Mouse (Mus musculus): ENCODE results near the gene Ccl22. TPM values are rescaled to one million over a fixed set of nuclear protein-coding genes. Genes with fewer than 3 reads are reported as not detected.

Gene Ccl22
- total RNA-seq, 4 experiments from 2014 or later: not detected

GRCm38 (mm10) chr8:94734735-94735350, 10.5 kb upstream of the Ccl22 start:
- DNase-seq (ENCODE audit: low spot score in 2 of 2): no peak

DNA sequence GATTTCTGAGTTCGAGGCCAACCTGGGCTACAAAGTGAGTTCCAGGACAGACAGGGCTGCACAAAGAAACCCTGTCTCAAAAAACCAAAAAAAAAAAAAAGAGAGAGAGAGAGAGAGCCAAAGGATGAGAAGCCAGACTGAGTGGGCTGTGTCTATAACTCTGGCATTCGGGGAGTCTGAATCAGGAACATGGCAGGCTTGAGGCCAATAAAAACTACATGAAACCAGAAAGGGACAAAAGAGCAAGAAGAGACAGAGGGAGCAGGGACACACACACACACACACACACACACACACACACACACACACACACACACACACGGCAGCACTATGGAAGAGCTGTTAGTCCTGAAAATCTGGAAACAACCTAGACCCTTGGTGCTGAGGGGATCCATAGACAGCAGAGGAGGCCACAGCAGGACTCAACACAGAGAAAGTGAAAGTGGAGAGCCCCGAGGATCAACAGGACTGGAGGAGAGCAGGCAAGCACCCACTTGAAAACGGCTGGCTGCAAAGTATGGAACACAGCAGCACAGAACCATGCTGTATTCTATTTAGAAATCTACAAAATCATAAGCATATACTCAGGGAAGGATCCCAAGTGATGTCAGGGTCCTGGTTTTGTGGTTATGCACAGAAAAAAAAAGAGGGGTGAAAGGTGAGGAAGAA, 9.8 kb upstream of the Ccl22 start:
- DNase-seq (ENCODE audit: low spot score in 2 of 2): no peak

DNA sequence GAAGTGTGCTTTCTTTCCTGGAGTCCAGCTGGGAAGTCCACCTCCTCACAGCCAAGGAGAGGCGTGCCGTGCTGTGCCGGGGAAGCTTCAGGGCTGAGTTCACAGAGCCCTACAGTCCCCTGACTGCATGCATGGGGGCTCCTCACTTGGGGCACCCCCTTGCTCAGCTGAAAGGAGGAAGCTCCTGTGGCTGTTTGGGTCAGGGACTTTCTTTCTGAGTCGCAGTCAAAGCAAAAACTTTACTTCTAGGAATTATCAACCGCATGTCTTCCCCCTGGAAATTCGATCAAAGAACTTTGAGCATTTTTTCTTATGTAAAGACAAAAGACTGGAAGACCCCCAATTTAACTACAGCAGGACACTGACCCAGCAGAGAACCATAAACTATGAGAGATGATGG, 5.6 kb upstream of the Ccl22 start:
- DNase-seq (ENCODE audit: low spot score in 2 of 2): no peak

- DNase-seq (ENCODE audit: low spot score in 2 of 2): no peak
Measured at GRCm38 (mm10) chr8:94740591-94740990, 4.8 kb upstream of the Ccl22 start.

DNA sequence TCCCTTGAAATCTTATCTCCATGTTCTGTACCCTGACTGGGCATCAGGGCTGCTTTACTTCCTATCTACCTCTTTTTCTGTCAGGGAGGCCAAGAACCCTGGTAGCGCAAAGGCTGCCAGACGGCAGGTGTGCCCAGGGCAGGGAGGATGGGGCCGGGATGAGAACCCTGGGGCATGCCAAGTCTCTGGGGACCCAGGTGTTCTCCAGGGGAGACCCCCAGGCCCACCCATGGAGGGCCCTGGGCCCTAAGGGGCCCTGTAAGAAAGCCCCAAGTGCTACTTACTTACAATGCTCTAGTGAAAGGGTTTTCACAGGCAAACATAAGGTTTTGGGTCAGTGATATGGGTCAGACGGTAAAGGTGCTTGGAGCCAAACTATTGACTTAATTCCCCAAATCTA, 3.7 kb upstream of the Ccl22 start:
- no peak for DNase-seq (ENCODE audit: low spot score in 2 of 2)

DNA sequence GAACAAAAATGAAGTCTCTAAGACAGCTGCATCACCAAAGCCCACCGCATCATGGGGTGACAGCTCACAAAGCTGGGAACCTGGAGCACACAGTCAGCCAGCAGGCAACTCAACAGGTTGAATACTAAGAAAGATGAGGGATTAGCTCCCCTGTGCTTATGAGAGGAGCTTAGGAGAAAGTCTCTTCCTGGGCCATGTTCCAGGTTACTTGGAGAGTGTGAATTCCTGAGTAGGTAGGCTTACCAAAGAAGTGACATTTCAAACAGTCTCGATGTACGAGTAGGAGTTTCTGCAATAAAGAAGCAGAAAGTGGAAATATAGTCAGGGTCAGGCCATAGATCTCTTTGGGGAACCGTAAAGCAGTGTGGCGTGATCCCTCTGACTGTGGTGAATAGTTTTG, 906 bp upstream of the Ccl22 start:
- DNase-seq (ENCODE audit: low spot score in 2 of 2): no peak

- no peak for DNase-seq (ENCODE audit: low spot score in 2 of 2)
Measured at GRCm38 (mm10) chr8:94744972-94745371, 418 bp upstream of the Ccl22 start.

DNA sequence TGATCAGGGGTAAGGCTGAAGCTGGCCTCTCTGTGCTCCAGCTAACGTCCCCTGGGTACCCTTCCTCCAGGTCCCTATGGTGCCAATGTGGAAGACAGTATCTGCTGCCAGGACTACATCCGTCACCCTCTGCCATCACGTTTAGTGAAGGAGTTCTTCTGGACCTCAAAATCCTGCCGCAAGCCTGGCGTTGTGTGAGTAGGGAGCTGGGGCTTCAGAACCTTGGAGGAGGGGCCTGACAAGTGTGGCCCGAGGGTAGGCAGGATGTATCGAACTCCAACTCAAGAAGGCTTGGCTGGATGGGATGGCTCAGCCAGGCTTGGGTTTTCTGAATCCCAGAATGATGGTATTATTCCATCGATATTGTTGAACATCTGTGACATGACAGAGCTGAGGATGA, 1.4 kb downstream of the Ccl22 start:
- DNase-seq (ENCODE audit: low spot score in 2 of 2): no peak

GRCm38 (mm10) chr8:94748363-94748762, 3.0 kb downstream of the Ccl22 start:
- no peak for DNase-seq (ENCODE audit: low spot score in 2 of 2)

- DNase-seq (ENCODE audit: low spot score in 2 of 2): no peak
Measured at GRCm38 (mm10) chr8:94749942-94750341, 4.6 kb downstream of the Ccl22 start.

DNA sequence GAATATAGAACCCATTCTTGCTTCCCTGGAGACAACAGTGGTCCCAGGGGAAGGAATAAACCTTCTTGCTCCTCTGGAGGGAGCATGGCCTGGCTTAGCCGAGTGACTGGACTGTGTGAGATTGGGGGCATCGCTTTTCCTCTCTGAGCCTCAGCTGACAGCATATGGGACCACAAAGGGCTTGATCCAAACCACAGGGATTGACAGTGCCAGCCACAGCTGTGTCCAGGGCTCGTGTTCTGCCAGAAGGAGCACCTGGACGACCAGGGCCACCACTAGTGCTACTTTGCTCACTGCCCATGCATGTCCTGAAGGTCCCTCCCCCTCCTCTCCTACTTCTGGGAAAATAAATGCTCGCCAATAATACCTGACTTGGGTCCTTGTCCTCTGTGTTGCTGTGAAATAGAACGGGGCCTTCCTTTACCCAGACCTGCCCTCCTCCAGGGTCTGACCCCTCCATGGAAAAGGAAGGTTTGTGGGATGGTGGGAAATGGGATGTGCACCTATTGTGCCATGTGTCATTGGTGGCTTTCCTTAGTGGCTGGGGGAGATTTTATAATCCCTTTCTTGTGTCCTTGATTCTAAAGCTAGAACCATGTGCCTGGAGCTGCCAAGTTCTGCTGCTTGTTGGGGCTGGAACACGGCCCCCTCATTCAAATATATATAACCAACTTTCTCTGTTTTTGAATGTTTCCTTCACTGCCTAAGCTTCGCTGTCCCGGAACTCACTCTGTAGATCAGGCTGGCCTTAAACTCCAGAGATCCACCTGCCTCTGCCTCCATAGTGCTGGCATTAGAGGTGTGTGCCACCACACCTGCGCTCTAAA, 5.8 kb downstream of the Ccl22 start:
- no peak for DNase-seq (ENCODE audit: low spot score in 2 of 2)

DNA sequence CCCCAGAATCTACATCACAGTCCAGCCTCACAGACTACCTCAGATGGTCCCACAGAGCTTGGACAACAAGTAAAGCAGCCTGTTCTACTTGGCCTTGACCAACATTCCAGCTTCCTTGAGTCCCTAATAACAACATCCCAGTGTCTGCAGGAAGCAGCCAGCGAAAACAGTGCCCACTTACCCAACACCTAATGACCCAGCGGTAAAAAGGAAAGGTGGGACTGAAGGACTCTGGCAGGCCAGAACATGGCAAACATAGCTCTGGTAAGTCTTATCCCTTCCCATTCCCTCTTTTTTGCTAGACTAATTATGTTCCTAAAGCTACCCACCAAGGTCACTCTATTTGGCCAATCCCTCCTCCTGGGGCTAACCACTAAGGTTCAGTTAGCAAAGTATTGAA, 8.6 kb downstream of the Ccl22 start:
- DNase-seq (ENCODE audit: low spot score in 2 of 2): no peak

DNA sequence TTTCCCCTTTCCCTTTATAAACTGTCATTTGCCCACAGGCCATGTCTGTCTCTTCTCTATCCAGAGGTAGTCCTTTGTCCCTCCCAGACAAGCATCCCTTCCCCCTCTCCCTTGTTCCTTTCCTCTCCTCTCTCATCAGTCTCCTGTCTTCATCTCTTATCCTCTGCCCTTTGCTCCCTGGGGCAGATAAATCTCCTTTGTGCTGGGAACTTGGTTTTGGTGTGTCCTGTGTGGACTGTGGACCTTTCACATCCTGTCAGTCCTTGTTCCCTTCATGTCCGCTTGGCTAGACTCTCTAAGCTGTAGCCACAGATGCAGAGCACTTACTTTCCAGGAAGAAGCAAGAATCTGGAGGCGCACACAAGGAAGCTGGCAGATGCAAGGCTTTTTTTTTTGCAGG, 9.1 kb downstream of the Ccl22 start:
- no peak for DNase-seq (ENCODE audit: low spot score in 2 of 2)

DNA sequence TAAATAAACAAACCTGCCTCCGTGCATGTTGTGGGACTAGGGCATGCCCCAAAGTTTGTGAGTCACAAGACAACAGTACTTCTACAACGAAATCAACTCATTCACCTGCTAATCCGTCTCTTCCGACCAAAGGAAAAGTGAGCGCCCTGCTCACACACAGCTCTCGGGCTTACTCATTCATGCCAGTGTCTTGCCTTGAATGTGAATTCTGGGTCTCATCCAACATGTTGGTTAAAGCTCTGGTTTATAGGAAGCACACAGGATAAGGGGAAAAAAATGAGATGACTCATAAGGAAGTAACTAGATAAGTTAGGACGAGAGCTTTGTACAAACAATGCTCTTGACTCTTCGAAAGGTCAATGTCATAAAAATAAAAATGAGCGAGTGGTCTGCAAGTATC, 21.6 kb downstream of the Ccl22 start:
- no peak for DNase-seq (ENCODE audit: low spot score in 2 of 2)

DNA sequence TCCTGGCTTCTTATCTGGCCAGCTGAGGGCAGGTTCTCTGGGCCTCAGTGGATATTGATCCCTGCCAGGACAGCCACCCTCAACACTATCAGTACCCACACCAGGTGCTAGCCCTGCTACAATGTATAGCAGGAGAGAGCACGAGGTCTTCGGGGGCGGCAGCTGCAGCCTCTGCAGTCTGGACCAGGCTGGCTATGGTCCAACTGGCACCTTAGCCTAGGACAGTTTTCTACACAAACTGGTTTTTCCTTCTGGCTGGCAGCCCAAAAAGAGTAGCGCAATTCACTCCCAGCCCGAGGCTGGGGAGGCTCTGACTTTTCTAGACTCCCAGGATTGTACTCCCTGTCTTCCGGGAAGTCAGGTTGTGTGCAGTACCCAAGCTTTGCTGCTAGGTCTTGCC, 25.6 kb downstream of the Ccl22 start:
- no peak for DNase-seq (ENCODE audit: low spot score in 2 of 2)

- DNase-seq (ENCODE audit: low spot score in 2 of 2): peak; percentile 20 to 55
Measured at GRCm38 (mm10) chr8:94771941-94772670, 26.7 kb downstream of the Ccl22 start, which contains the start of gene Cx3cl1. Gene Cx3cl1, plus strand, starts transcription at chr8:94772009.

DNA sequence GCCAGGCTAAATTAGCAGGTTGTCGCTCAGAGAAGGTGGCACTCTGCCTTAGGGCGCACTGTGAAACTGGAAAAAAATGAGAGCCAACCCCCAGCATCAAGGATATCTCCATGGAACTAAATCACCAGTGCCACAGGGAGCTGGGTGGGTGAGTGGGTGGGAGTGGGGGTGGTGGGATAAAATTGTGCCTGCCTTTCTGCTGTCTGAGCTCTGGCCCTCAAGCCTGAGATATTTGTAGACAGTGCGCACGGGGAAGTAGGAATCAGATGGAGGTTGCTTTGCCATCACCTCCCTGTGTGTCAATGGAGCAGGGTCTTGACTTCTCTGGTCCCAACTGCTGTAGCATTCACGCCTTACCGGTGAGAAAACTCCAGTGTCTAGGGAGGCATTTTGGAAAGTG, 27.7 kb downstream of the Ccl22 start:
- no peak for DNase-seq (ENCODE audit: low spot score in 2 of 2)

- DNase-seq (ENCODE audit: low spot score in 2 of 2): no peak
Measured at GRCm38 (mm10) chr8:94773700-94774171, 28.3 kb downstream of the Ccl22 start.

DNA sequence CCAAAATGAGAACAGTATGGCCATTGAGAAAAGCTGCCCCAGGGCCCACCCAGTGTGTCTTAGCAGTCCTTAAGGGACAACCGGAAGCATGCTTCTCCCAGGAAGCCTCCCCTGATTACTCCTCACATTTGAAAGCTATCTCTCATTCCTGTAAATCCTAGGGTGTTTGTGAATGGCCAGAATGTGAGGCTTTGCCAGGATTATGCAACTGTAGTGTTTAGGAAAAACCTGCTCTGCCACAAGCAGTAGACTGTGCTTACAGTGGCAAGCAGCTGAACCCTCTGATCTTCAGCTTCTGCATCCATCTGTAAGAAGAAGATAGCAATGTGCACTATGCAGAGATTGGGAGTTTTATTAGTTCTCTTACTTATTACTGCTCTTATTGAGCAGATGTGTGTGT, 29.2 kb downstream of the Ccl22 start:
- no peak for DNase-seq (ENCODE audit: low spot score in 2 of 2)

- no peak for DNase-seq (ENCODE audit: low spot score in 2 of 2)
Measured at GRCm38 (mm10) chr8:94776346-94776745, 31.0 kb downstream of the Ccl22 start.

DNA sequence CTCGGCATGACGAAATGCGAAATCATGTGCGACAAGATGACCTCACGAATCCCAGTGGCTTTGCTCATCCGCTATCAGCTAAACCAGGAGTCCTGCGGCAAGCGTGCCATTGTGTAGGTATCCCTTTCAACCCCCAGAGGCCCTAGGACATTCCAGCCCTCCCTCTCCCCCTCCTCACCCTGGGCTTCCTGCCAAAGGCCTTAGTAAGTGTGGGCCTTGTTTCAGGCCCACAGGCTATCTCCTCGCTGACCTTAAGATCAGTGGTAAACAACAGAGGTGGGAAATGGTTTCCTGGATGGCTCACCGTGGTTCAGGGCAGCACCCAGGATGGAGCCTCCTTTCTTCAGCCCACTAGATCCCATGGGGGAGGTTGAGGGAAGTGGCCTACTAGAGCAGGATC, 32.6 kb downstream of the Ccl22 start:
- DNase-seq (ENCODE audit: low spot score in 2 of 2): no peak

- no peak for DNase-seq (ENCODE audit: low spot score in 2 of 2)
Measured at GRCm38 (mm10) chr8:94778473-94778872, 33.1 kb downstream of the Ccl22 start.

Data from gastrocnemius, adult 8-10 months (tissue).